Mouse (Mus musculus): ENCODE data around the gene Cyp2u1. TPM values are rescaled to one million over a fixed set of nuclear protein-coding genes. Genes with fewer than 3 reads are reported as not detected.

The Cyp2u1 gene
- total RNA-seq, 2 experiments from 2014 or later: 16.0 to 17.3 TPM

GRCm38 (mm10) chr3:131266366-131267050 is 36.5 kb downstream of the Cyp2u1 start:
- no peak for TF ChIP-seq CTCF (IDR thresholded peaks at IDR 0.05)
- no peak overlapping the region for H3K4me3 ChIP-seq
- no peak overlapping the region for H3K27ac ChIP-seq
- DNase-seq (ENCODE audit: extremely low spot score in 1 of 2, low spot score in 2 of 2): no peak
- intact Hi-C loops (cut with DNase I): no loop called here

DNA sequence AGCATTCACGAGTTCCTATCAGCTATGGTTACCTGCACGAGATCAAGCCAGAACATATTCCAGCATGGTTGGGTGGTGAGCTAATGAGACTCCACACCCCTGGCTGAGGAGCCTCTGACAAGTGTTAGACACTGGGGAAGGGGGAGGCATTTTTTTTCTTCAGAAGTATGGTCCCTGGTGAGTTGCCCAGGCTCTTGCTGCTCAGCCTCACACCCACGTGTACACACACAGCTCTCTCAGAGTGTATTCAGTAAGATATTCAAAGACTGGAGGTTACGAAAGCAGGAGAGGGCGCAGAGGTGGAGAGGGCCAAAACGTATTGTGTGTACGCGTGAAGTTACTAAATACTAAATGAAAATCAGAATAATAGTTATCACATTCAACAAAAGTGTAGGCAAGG is 37.5 kb downstream of the Cyp2u1 start:
- Histone ChIP-seq H3K4me3 (no peak overlapping the region), H3K27ac (no peak overlapping the region)
- no peak for DNase-seq (ENCODE audit: extremely low spot score in 1 of 2, low spot score in 2 of 2)
- intact Hi-C loops (cut with DNase I): no loop called here
- no peak for TF ChIP-seq CTCF (IDR thresholded peaks at IDR 0.05)

- Histone ChIP-seq H3K4me3 (no peak overlapping the region), H3K27ac (no peak overlapping the region)
- intact Hi-C loops (cut with DNase I): no loop called here
- no peak for DNase-seq (ENCODE audit: extremely low spot score in 1 of 2, low spot score in 2 of 2)
- TF ChIP-seq CTCF (IDR thresholded peaks at IDR 0.05): no peak
Measured at GRCm38 (mm10) chr3:131263766-131264486, 39.1 kb downstream of the Cyp2u1 start.

GRCm38 (mm10) chr3:131260418-131260817 is 42.6 kb downstream of the Cyp2u1 start:
- no peak for TF ChIP-seq CTCF (IDR thresholded peaks at IDR 0.05)
- Histone ChIP-seq H3K4me3 (no peak overlapping the region), H3K27ac (no peak overlapping the region)
- DNase-seq (ENCODE audit: extremely low spot score in 1 of 2, low spot score in 2 of 2): no peak
- intact Hi-C loops (cut with DNase I): no loop called here

- no peak for DNase-seq (ENCODE audit: extremely low spot score in 1 of 2, low spot score in 2 of 2)
- intact Hi-C loops (cut with DNase I): no loop called here
- no peak overlapping the region for H3K27ac ChIP-seq
- no peak overlapping the region for H3K4me3 ChIP-seq
- TF ChIP-seq CTCF (IDR thresholded peaks at IDR 0.05): no peak
Measured at GRCm38 (mm10) chr3:131259392-131259965, 43.5 kb downstream of the Cyp2u1 start.

GRCm38 (mm10) chr3:131258921-131259320 is 44.1 kb downstream of the Cyp2u1 start:
- Histone ChIP-seq H3K4me3 (no peak overlapping the region), H3K27ac (no peak overlapping the region)
- intact Hi-C loops (cut with DNase I): no loop called here
- no peak for DNase-seq (ENCODE audit: extremely low spot score in 1 of 2, low spot score in 2 of 2)
- TF ChIP-seq CTCF (IDR thresholded peaks at IDR 0.05): no peak

GRCm38 (mm10) chr3:131255399-131255981 is 47.5 kb downstream of the Cyp2u1 start:
- Histone ChIP-seq H3K27ac (no peak overlapping the region), H3K4me3 (no peak overlapping the region)
- intact Hi-C loops (cut with DNase I): no loop called here
- TF ChIP-seq CTCF (IDR thresholded peaks at IDR 0.05): no peak
- no peak for DNase-seq (ENCODE audit: extremely low spot score in 1 of 2, low spot score in 2 of 2)

- intact Hi-C loops (cut with DNase I): no loop called here
- no peak for TF ChIP-seq CTCF (IDR thresholded peaks at IDR 0.05)
- no peak for DNase-seq (ENCODE audit: extremely low spot score in 1 of 2, low spot score in 2 of 2)
Measured at GRCm38 (mm10) chr3:131254991-131255390, 48.0 kb downstream of the Cyp2u1 start.

DNA sequence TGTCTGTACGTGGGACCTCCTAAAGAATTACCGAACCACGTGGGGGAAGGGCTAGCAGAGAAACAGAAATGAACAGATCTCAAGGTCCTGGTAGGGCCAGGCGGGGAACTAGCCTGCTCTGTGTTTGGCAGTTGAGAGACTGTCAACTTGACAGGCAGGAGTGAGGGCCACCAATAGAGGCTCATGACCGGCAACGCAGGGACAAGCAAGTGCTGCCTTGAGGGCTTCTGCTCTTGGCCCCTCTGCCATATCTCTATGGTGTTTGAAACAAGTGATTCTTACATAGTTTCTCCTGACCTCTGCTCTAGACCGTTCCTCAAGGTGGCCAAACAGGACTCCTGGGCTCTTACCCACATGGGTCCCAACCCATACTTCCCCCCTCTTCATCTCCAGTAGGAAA is 51.4 kb downstream of the Cyp2u1 start:
- intact Hi-C loops (cut with DNase I): no loop called here
- no peak for TF ChIP-seq CTCF (IDR thresholded peaks at IDR 0.05)
- H3K4me3 ChIP-seq: no peak overlapping the region
- H3K27ac ChIP-seq: no peak overlapping the region
- no peak for DNase-seq (ENCODE audit: extremely low spot score in 1 of 2, low spot score in 2 of 2)

More at GRCm38 (mm10) chr3:131254991-131255390, 48.0 kb downstream of the Cyp2u1 start:
- Histone ChIP-seq H3K27ac (no peak overlapping the region), H3K4me3 (no peak overlapping the region)

DNA sequence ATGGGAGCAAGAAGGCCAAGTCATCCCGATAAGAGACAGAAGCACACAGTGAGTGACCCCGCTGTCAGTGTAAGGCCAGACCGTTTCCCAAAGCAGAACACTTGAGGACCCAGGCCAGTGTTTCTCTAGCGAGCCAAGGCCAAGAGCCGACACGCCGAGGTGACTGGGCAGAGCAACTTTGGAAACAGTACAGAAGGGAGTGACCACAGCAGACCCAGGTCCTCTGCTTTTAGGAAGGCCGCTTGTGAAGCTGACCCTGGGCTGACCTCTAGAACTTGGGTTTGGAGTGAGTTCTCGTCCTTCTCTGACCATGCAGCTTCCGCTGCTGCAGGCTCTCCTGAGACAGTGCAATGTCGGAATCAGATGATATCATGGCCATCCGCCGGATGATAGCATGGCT is 52.0 kb downstream of the Cyp2u1 start:
- intact Hi-C loops (cut with DNase I): no loop called here

GRCm38 (mm10) chr3:131250283-131250682 is 52.7 kb downstream of the Cyp2u1 start:
- intact Hi-C loops (cut with DNase I): no loop called here
- Histone ChIP-seq H3K4me3 (no peak overlapping the region), H3K27ac (no peak overlapping the region)
- DNase-seq (ENCODE audit: extremely low spot score in 1 of 2, low spot score in 2 of 2): no peak
- TF ChIP-seq CTCF (IDR thresholded peaks at IDR 0.05): no peak

More for the DNA sequence above, 52.0 kb downstream of the Cyp2u1 start:
- DNase-seq (ENCODE audit: extremely low spot score in 1 of 2, low spot score in 2 of 2): no peak
- TF ChIP-seq CTCF (IDR thresholded peaks at IDR 0.05): no peak
- Histone ChIP-seq H3K4me3 (no peak overlapping the region), H3K27ac (no peak overlapping the region)

DNA sequence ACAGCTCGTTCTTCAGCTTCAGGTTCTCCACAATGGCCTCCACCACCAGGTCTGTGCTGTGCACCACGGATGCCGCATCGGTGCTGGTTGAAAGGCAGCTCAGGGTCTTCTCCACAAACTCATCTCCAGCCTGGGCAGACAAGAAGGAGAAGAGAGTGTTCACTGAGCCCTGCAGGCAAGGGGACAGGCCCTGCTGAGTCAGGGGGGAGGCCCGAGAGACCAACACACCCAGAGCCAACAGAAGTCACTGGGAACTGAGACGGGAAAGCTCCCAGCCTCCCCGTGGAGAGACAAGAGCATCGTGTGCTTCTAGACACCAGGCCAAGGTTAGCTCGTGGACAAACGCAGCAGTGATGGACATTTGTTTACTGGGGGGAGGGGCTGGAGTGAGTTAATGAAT is 54.6 kb downstream of the Cyp2u1 start:
- intact Hi-C loops (cut with DNase I): no loop called here
- Histone ChIP-seq H3K27ac (no peak overlapping the region), H3K4me3 (no peak overlapping the region)
- TF ChIP-seq CTCF (IDR thresholded peaks at IDR 0.05): no peak
- no peak for DNase-seq (ENCODE audit: extremely low spot score in 1 of 2, low spot score in 2 of 2)

Measured in left cerebral cortex, adult 2 months (tissue).